ENCODE assay signal across 8 mouse cellular contexts in genomic region chr10:127622057-127622392, GRCm38 (mm10). TPM values are rescaled to one million over a fixed set of nuclear protein-coding genes. Genes with fewer than 3 reads are reported as not detected.
DNase-seq lines count a peak whose midpoint lies in the region; ATAC-seq and TF ChIP-seq lines count a peak whose summit lies in the region.

No protein-coding gene starts in this region.

- H3K4me3 ChIP-seq in kidney, adult 2 months (ENCODE audit: insufficient read depth, low read depth, low read length): peak overlapping the region; percentile 75
- H3K4me3 ChIP-seq in lung, embryonic 15.5 days: peak overlapping the region; percentile 70

- no peaks in the 10 kb centered on the region for H3K36me3 ChIP-seq in kidney, adult 2 months (ENCODE audit: control insufficient read depth, insufficient read depth, low read length)
- no peaks in the 10 kb centered on the region for H3K36me3 ChIP-seq in lung, embryonic 15.5 days

- no peak for TF ChIP-seq POLR2A in kidney, adult 2 months (IDR thresholded peaks at IDR 0.05; ENCODE audit: low read depth, low read length)

- peak overlapping the region; percentile 97 for H3K4me2 ChIP-seq in lung, embryonic 15.5 days

- no peaks in the 10 kb centered on the region; the same call in 1 of the 2 replicates for H3K4me1 ChIP-seq in kidney, adult 2 months (ENCODE audit: control insufficient read depth, insufficient read depth, low read length)
- peaks cover 35% of the 10 kb centered on the region for H3K4me1 ChIP-seq in lung, embryonic 15.5 days

- peak; percentile 44; the same call in 1 of the 2 replicates for ATAC-seq in lung, embryonic 15.5 days (ENCODE audit: borderline replicate concordance, extremely low read depth, low FRiP score, low TSS enrichment)
- ATAC-seq in activated CD4-positive, CD25-positive, alpha-beta regulatory T cell, adult 4 months: no peak

- peak; percentile 67 for DNase-seq in ovary, adult 18-20 months (ENCODE audit: low spot score)
- DNase-seq in ovary, postnatal 10 days (ENCODE audit: low spot score): no peak
- peak; percentile 84 for DNase-seq in embryo, embryonic 10.5 days (ENCODE audit: low spot score)
- peak; percentile 82 for DNase-seq in heart, adult 8-10 months (ENCODE audit: low spot score)
- peak; percentile 91 for DNase-seq in kidney, adult 2 months
- DNase-seq in ovary, postnatal 14 days (ENCODE audit: low spot score): peak; percentile 63

- H3K27ac ChIP-seq in kidney, adult 2 months (ENCODE audit: insufficient read depth, low read depth, low read length): peak overlapping the region; percentile 94
- H3K27ac ChIP-seq in lung, embryonic 15.5 days: peak overlapping the region; percentile 99

- H3K9ac ChIP-seq in lung, embryonic 15.5 days: peak overlapping the region; percentile 72

- no peaks in the 10 kb centered on the region for H3K27me3 ChIP-seq in kidney, adult 2 months (replicated peaks; ENCODE audit: control insufficient read depth, insufficient read depth, low read length)
- no peaks in the 10 kb centered on the region for H3K27me3 ChIP-seq in lung, embryonic 15.5 days

- peak; percentile 71 for TF ChIP-seq CTCF in kidney, adult 2 months (conservative IDR thresholded peaks at IDR 0.05; ENCODE audit: insufficient read depth, insufficient read length, low read depth, low read length)

- no peaks in the 10 kb centered on the region for H3K9me3 ChIP-seq in lung, embryonic 15.5 days

- under 1% methylated on average over 13 of the region's 13 CpGs for WGBS in kidney, adult 2 months
- under 1% methylated on average over 13 of the region's 13 CpGs for WGBS in lung, embryonic 15.5 days

RNA-seq across cellular contexts. Expression of gene Lrp1, which starts 1.1 kb away (rescaled TPM):
- total RNA-seq in heart, adult 8-10 months (2022): 10 to 100 TPM; 64.0 to 88.9 (median 74.0) TPM
- polyA plus RNA-seq in kidney, adult 2 months (2012; rRNA removed): 55.3 and 57.8 TPM in 2 replicates
- 72.6 and 73.6 TPM in 2 replicates for polyA plus RNA-seq in lung, embryonic 15.5 days (2015; fragmentation: Nextera tagmentation; extraction: Ambion mirVana)
- polyA plus RNA-seq in activated CD4-positive, CD25-positive, alpha-beta regulatory T cell, adult 4 months (2017; shearing (Covaris generic)): under 1 TPM in 1 of 2 experiments, not detected in 1; 0.57 TPM

RNA-seq across cellular contexts. Expression of gene Stat6, which starts 20.8 kb away (rescaled TPM):
- 10 to 100 TPM; 38.4 to 43.7 (median 43.2) TPM for total RNA-seq in heart, adult 8-10 months (2022)
- polyA plus RNA-seq in kidney, adult 2 months (2012; rRNA removed): 70.2 and 72.1 TPM in 2 replicates
- polyA plus RNA-seq in lung, embryonic 15.5 days (2015; fragmentation: Nextera tagmentation; extraction: Ambion mirVana): 33.1 and 37.6 TPM in 2 replicates
- 100 to 1,000 TPM; 119 to 157 TPM for polyA plus RNA-seq in activated CD4-positive, CD25-positive, alpha-beta regulatory T cell, adult 4 months (2017; shearing (Covaris generic))

RNA-seq across cellular contexts. Expression of gene Nemp1, which starts 44.7 kb away (rescaled TPM):
- 1 to 10 TPM; 3.0 to 5.1 (median 3.6) TPM for total RNA-seq in heart, adult 8-10 months (2022)
- 2.3 and 2.5 TPM in 2 replicates for polyA plus RNA-seq in kidney, adult 2 months (2012; rRNA removed)
- 11.8 TPM in 2 replicates for polyA plus RNA-seq in lung, embryonic 15.5 days (2015; fragmentation: Nextera tagmentation; extraction: Ambion mirVana)
- polyA plus RNA-seq in activated CD4-positive, CD25-positive, alpha-beta regulatory T cell, adult 4 months (2017; shearing (Covaris generic)): 1 to 10 TPM; 4.7 to 5.8 TPM

RNA-seq across cellular contexts. Expression of gene Nab2, which starts 46.3 kb away (rescaled TPM):
- 10 to 100 TPM in 1 of 4 experiments, 1 to 10 TPM in 3; 5.0 to 10.3 (median 6.6) TPM for total RNA-seq in heart, adult 8-10 months (2022)
- 17.9 and 18.6 TPM in 2 replicates for polyA plus RNA-seq in kidney, adult 2 months (2012; rRNA removed)
- polyA plus RNA-seq in lung, embryonic 15.5 days (2015; fragmentation: Nextera tagmentation; extraction: Ambion mirVana): 14.2 and 15.4 TPM in 2 replicates
- 10 to 100 TPM in 1 of 2 experiments, 1 to 10 TPM in 1; 7.4 to 10.2 TPM for polyA plus RNA-seq in activated CD4-positive, CD25-positive, alpha-beta regulatory T cell, adult 4 months (2017; shearing (Covaris generic))

Comparison
In these comparisons a context has a peak if more than half of its experiments do, and no peak if none do; other contexts are left out.
1. RNA of gene Lrp1, which starts 1.1 kb away (polyA plus RNA-seq): 72.6 to 73.6 TPM in lung, embryonic 15.5 days and 55.3 to 57.8 TPM in kidney, adult 2 months; 0.57 TPM in activated CD4-positive, CD25-positive, alpha-beta regulatory T cell, adult 4 months; every median in the first group is over 10 times any median in the second.